Mouse (Mus musculus): ENCODE results near the gene Olfr317.

- TF ChIP-seq GATA1 (IDR thresholded peaks at IDR 0.05; ENCODE audit: low read length) (no peak), TAL1 (IDR thresholded peaks at IDR 0.05; ENCODE audit: low read length) (no peak)
These were observed 5.6 kb downstream of the Olfr317 start for GRCm38 (mm10) chr11:58733372-58733771.

Data from erythroblast, embryonic 14.5 days (primary cell).